Mouse (Mus musculus) olfactory bulb, adult 2 months (tissue): ENCODE results near the gene Fuz. TPM values are rescaled to one million over a fixed set of nuclear protein-coding genes. Genes with fewer than 3 reads are reported as not detected.

Source experiments
- H3K27ac ChIP-seq: fragments of 200-500 bp; 2 replicates; pipeline ENCODE4 v1.5.1; 2012; ENCODE audit warnings: low read depth, low read length; ENCODE audit not compliant: insufficient read depth
- H3K4me1 ChIP-seq: fragments of 200-500 bp; 2 replicates; pipeline ENCODE4 v1.6.1; 2012; ENCODE audit warnings: low read length; ENCODE audit not compliant: control insufficient read depth, insufficient read depth
- H3K4me3 ChIP-seq: fragments of 200-500 bp; 2 replicates; pipeline ENCODE4 v1.5.1; 2012; ENCODE audit warnings: mild to moderate bottlenecking, low read depth, low read length, moderate library complexity; ENCODE audit not compliant: insufficient read depth
- CTCF ChIP-seq: fragments of 200-500 bp; IDR thresholded peaks from 2 replicates; pipeline ENCODE4 v1.5.1; 2012; ENCODE audit warnings: low read depth, mild to moderate bottlenecking, low read length, moderate library complexity; ENCODE audit not compliant: insufficient read depth
- POLR2A ChIP-seq: fragments of 200-500 bp; IDR thresholded peaks from 2 replicates; pipeline ENCODE4 v1.6.1; 2012; ENCODE audit warnings: mild to moderate bottlenecking, low read depth, low read length, moderate library complexity; ENCODE audit not compliant: insufficient read depth
- WGBS: fragments of 180-500 bp; shearing (Covaris S2); methylation state at CpG from one replicate; pipeline ENCODE4 v1.1.7; 2018; 5-methylcytosine and 5-hydroxymethylcytosine counted together
- polyA plus RNA-seq: library from polyadenylated mRNA; stranded (reverse); fragments of >200 nt; gene quantifications from 2 replicates; pipeline ENCODE4 v1.2.4, GENCODE M21; 2012; ENCODE audit warnings: low replicate concordance; ENCODE audit not compliant: missing spikeins, insufficient read depth, insufficient read length

Gene Fuz
- polyA plus RNA-seq, 1 experiment = not detected

DNA sequence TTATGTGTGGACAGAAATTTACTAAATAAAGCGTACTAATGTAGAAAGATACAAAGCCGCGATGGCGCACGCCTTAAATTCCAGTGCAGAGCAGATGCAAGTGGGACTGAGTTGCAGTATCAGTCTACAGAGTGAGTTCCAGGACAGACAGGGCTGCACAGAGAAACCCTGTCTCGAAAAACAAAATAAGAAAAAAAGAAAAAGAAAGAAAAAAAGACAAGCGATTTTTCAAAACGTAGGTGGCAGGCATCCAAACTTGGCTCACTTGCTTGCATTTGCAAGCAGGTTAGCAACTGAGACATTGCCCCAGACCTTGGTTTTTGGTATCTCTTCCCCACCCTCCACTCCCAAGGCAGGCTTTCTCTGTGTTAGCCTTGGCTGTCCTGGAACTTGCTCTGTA lies 2.7 kb upstream of the Fuz start:
- H3K27ac ChIP-seq = peak overlapping the region; percentile 72
- peaks cover 46% of the 10 kb centered on the region for H3K4me1 ChIP-seq
- H3K4me3 ChIP-seq = no peak overlapping the region
- TF ChIP-seq CTCF (no peak), POLR2A (no peak)
- 3% methylated on average over 8 of the region's 8 CpGs for WGBS

DNA sequence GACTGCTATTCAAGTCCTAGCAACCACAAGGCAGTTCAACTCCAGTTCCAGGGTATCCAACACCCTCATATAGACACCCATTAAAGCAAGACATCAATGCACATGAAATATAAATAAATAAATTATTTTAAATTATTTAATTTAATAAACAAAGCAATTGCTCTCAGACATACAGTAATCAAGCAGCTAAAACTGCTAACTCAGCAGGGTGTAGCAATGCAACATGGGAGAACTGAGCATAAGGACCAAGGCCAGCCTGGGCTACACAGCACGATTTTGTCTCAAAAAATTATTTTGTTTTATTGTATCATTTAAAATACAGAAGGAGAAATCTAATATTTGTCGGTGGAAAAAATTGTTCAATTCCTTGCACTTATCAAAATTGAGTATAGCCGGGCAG lies 1.7 kb upstream of the Fuz start:
- H3K27ac ChIP-seq = no peak overlapping the region
- H3K4me3 ChIP-seq = no peak overlapping the region
- TF ChIP-seq POLR2A (no peak), CTCF (no peak)
- H3K4me1 ChIP-seq = peaks cover 46% of the 10 kb centered on the region
- 90% methylated on average over 3 of the region's 3 CpGs for WGBS

DNA sequence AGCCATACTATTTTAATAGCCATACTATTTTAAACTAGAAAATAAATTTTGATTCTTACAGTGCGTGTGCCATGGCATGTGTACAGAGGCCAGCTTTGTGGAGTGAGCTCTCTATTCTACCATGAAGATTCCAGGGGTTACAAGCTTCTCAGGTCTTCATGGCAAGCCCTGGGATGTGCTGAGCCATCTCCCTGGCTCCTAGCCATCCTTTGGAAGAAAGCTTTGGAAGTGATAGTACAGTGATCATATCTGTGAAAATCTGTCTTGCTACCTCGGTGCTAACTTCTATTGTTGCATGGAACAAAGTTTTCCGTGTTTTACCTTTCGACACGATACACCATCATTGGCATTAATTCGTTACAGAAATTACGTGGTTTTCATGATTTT lies 680 bp upstream of the Fuz start:
- Histone ChIP-seq H3K27ac (peak overlapping the region; percentile 98), H3K4me1 (peaks cover 40% of the 10 kb centered on the region), H3K4me3 (peak overlapping the region; percentile 15; the same call in 1 of the 2 replicates)
- TF ChIP-seq POLR2A (no peak), CTCF (no peak)
- 13% methylated on average over 7 of the region's 7 CpGs for WGBS

DNA sequence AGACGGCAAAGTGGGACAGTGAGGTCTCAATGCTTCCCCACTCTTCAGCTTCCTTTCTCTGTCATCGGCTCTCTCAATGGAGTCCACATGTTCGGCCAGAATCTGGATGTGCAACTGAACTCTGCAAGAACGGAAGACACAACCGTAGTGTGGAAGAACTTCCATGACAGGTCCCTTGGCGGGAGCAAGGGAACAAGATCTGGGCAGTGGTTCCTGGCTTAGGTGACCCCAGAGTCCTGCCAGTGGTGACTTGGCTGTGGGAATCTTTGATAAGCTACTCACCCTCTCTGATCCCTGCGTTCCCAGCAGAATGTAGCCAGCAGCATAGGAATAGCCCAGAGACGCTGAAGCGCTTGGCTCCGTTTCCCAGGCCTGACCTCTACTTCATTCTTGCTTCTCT lies 620 bp downstream of the Fuz start:
- 12% methylated on average over 10 of the region's 10 CpGs for WGBS
- Histone ChIP-seq H3K4me1 (peaks cover 35% of the 10 kb centered on the region), H3K4me3 (peak overlapping the region; percentile 76), H3K27ac (peak overlapping the region; percentile 39)
- no peak for TF ChIP-seq POLR2A
- TF ChIP-seq CTCF = no peak

DNA sequence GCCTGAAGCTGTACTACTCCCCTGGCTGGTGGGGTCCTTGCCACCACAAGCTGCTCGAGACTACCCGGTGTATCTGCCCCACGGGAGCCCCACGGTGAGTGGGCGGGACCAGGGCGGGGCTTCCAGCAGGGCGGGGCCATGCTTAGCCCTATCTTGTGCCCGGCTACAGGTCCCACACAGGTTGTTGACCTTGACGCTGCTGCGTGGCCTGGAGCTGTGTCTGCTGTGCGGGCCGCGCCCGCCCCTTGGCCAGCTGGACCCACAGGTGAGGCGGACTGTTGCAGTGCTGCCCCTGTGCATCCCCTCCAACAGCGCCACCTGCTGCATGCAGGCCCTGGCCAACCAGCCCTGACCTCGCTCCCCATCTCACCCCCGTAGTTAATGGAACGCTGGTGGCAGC lies 2.7 kb downstream of the Fuz start:
- TF ChIP-seq CTCF = no peak
- TF ChIP-seq POLR2A = no peak
- Histone ChIP-seq H3K4me1 (peaks cover 32% of the 10 kb centered on the region), H3K27ac (no peak overlapping the region), H3K4me3 (no peak overlapping the region)
- 38% methylated on average over 19 of the region's 19 CpGs for WGBS

DNA sequence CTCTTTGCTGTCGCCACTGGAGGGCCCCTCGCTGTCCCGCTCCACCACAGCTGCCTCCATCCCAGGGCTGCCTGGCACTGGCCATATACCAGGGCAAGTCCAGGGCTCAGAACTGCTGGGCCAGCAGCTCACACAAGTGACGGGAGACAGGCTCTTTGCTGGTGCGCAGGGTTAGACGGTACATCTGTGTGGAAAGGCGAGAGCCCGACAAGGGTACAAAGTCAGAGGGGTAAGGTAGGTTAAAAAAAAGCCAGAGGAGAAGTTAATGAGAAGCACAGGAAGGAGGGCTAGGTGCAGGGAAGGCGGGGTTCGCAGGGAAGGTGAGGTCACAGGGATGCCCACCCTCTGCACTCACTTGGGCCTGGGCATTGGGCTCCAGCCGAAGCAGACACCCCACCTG lies 4.8 kb downstream of the Fuz start:
- peaks cover 44% of the 10 kb centered on the region for H3K4me1 ChIP-seq
- 82% methylated on average over 11 of the region's 11 CpGs for WGBS
- no peak overlapping the region for H3K27ac ChIP-seq
- H3K4me3 ChIP-seq = no peak overlapping the region
- TF ChIP-seq CTCF (no peak), POLR2A (no peak)

DNA sequence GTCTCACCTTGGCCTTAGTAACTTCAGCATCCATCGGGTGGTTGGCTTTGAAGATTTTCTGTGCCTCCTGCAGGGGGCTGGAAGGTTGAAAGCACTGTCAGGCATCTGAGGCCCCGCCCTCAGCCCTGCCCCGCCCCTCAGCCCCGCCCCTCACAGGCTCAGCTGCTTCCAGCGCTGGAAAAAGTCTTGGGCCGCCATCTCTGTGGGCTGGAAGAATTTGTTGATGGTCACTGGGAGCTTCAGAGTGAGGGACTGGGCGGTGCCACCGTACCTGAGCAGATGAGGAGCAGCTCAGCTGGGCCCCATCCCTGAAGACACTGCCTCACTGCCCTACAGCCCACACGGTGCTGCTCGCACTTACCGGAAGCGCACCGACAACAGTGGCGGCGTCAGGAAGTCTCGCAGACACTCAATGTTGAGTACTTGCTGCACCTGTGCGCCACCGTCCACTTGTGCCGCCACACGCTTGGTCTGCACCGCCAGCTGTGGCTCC lies 5.4 kb downstream of the Fuz start:
- Histone ChIP-seq H3K4me1 (peaks cover 47% of the 10 kb centered on the region), H3K4me3 (0 out of 2 replicates have a peak overlapping the region, but pooled peaks have one; percentile 1), H3K27ac (no peak overlapping the region)
- 27% methylated on average over 21 of the region's 21 CpGs for WGBS
- TF ChIP-seq CTCF (no peak), POLR2A (no peak)

DNA sequence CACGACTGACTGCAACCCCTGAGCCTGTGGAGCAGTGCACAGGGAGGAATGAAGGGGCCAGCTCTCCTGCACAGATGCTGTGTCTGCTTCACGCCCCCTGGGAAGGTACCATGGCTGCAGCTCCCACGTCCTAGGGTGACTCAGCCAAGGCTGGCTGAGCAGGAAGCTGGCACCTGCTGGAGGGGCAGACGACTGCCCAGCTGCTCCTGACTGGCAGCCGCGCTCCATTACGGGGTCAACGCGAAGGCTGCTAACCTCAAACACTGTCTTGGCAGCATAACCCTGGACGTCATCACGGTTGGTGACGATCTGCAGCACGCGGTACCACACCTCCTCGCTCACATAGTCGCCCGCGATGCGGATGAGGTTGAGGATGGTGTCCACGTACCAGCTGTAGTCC lies 9.6 kb downstream of the Fuz start:
- TF ChIP-seq POLR2A = no peak
- TF ChIP-seq CTCF = no peak
- Histone ChIP-seq H3K27ac (no peak overlapping the region), H3K4me3 (no peak overlapping the region), H3K4me1 (peaks cover 52% of the 10 kb centered on the region)
- WGBS = 75% methylated on average over 20 of the region's 20 CpGs

DNA sequence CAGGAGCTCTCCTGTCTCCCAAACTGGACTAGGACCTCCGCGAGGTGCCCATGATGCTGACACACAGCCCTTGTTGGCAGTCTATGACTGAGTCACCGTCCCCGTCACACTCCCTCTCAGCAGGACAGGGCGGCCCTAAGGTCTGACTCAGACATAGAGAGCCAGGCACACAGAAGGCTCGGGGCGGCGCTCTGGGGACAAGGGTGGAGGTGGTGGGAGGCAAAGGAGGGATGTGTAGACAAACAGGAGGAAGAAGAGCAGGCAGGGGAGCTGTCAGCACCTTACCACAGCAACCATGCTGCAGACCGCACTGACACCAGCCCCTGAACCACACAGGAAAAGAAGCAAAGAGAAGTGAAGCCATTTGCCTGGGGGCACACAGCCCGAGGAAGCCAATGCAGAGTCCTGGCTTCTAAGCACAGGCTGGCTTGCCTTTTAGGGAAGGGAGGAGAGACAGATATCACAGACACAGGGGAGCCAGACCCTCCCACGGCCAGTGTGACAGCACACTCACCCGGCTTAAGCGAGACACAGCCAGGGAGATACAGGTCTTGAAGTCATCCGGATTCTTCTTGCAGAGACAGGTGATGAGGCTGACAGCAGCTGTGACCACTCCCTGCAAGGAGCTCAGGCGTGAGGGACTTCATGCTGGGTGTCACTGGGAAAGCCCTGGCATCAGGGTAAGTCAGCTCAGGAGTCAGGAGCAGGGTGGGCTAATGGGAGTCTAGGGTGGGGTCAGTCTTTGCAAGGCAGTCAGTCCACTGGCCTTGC lies 13.0 kb downstream of the Fuz start:
- H3K4me1 ChIP-seq = peaks cover 47% of the 10 kb centered on the region
- H3K4me3 ChIP-seq = no peak overlapping the region
- 42% methylated on average over 15 of the region's 15 CpGs for WGBS
- TF ChIP-seq POLR2A (no peak), CTCF (no peak)
- H3K27ac ChIP-seq = peak overlapping the region; percentile 70
